Mouse (Mus musculus) embryonic facial prominence, embryonic 13.5 days (tissue): Measurements from ENCODE around the gene Nrcam. TPM values are rescaled to one million over a fixed set of nuclear protein-coding genes. Genes with fewer than 3 reads are reported as not detected.

ENCODE experiments used
- polyA plus RNA-seq: library from polyadenylated mRNA; unstranded; fragments of >200 nt; fragmentation: Nextera tagmentation; extraction: Ambion mirVana; gene quantifications from 2 replicates; pipeline ENCODE4 v1.2.1, GENCODE M21; 2015

Gene Nrcam
- polyA plus RNA-seq, 1 experiment from 2014 or later = 3.6 TPM

Other genes with a start within 250 kb of the Nrcam start
- 19.8 and 25.7 TPM in 2 replicates for gene Dnajb9, start 118.6 kb upstream of the Nrcam start, polyA plus RNA-seq
- 61.2 and 63.5 TPM in 2 replicates for gene Pnpla8, start 107.5 kb upstream of the Nrcam start, polyA plus RNA-seq